Mouse (Mus musculus) adrenal gland, adult 2 months (tissue): ENCODE results near the gene Tvp23b. TPM values are rescaled to one million over a fixed set of nuclear protein-coding genes. Genes with fewer than 3 reads are reported as not detected.

Experiments
- DNase-seq: peaks from one replicate; pipeline ENCODE4 v3.0.0; 2021
- polyA plus RNA-seq: library from polyadenylated mRNA; depleted of rRNA; stranded (reverse); fragments of >200 nt; gene quantifications from 2 replicates; pipeline ENCODE4 v1.2.3, GENCODE M21; 2012
- total RNA-seq, 2 experiments: library from RNA; stranded (reverse); gene quantifications; 2 replicates each; pipeline ENCODE4 v1.2.3; 2021

Gene Tvp23b
- total and polyA plus RNA-seq, 3 experiments, result 4.6 to 54.6 (median 31.7) TPM

- DNase-seq, result no peak
These were observed 12.5 kb downstream of the Tvp23b start for GRCm38 (mm10) chr11:62891763-62892162.

GRCm38 (mm10) chr11:62901699-62902323 lies 22.6 kb downstream of the Tvp23b start:
- peak; percentile 58 for DNase-seq

- no peak for DNase-seq
These were observed 24.7 kb downstream of the Tvp23b start for GRCm38 (mm10) chr11:62903871-62904495.

GRCm38 (mm10) chr11:62909720-62910306 lies 30.6 kb downstream of the Tvp23b start:
- no peak for DNase-seq

GRCm38 (mm10) chr11:62911362-62911761 lies 32.1 kb downstream of the Tvp23b start:
- DNase-seq, result no peak

GRCm38 (mm10) chr11:62913141-62913540 lies 33.9 kb downstream of the Tvp23b start:
- DNase-seq, result no peak

- DNase-seq, result peak; percentile 43
These were observed 35.3 kb downstream of the Tvp23b start for GRCm38 (mm10) chr11:62914532-62914931.

- no peak for DNase-seq
These were observed 36.2 kb downstream of the Tvp23b start for GRCm38 (mm10) chr11:62915486-62915885.

GRCm38 (mm10) chr11:62916765-62917164 lies 37.5 kb downstream of the Tvp23b start:
- DNase-seq, result no peak

- no peak for DNase-seq
These were observed 40.9 kb downstream of the Tvp23b start for GRCm38 (mm10) chr11:62919946-62920742.

GRCm38 (mm10) chr11:62920743-62921050 lies 41.4 kb downstream of the Tvp23b start:
- DNase-seq, result no peak

GRCm38 (mm10) chr11:62921052-62921977 lies 42.1 kb downstream of the Tvp23b start:
- peak; percentile 91 for DNase-seq

- no peak for DNase-seq
These were observed 45.0 kb downstream of the Tvp23b start for GRCm38 (mm10) chr11:62924091-62924761.

GRCm38 (mm10) chr11:62929799-62930198 lies 50.5 kb downstream of the Tvp23b start:
- peak; percentile 57 for DNase-seq

- no peak for DNase-seq
These were observed 51.3 kb downstream of the Tvp23b start for GRCm38 (mm10) chr11:62930574-62930973.

- no peak for DNase-seq
These were observed 51.9 kb downstream of the Tvp23b start for GRCm38 (mm10) chr11:62931141-62931540.

GRCm38 (mm10) chr11:62933099-62933498 lies 53.8 kb downstream of the Tvp23b start:
- DNase-seq, result no peak

- peak; percentile 48 for DNase-seq
These were observed 55.7 kb downstream of the Tvp23b start for GRCm38 (mm10) chr11:62934795-62935514.

GRCm38 (mm10) chr11:62937986-62938385 lies 58.7 kb downstream of the Tvp23b start:
- no peak for DNase-seq

GRCm38 (mm10) chr11:62938921-62939320 lies 59.7 kb downstream of the Tvp23b start:
- no peak for DNase-seq
